Mouse (Mus musculus) left cerebral cortex, postnatal 25 days (tissue): ENCODE measurements at regions not wholly inside any gene's neighbourhood (a gene's known extent, or its start where the extent isn't known, plus 50 kb on each side); places are given as distances from the start of the nearest gene placed in this dataset.
A peak's percentile ranks its signal among the peaks of the same experiment; 100 is the strongest.

ENCODE experiments used
- DNase-seq, 2 experiments: peaks; one replicate each; pipeline ENCODE4 v3.0.0; 2022; ENCODE audit warnings: low spot score in 2 of 2, mixed read lengths in 1 of 2
- intact Hi-C: fragments of 180-260 bp; cut with DNase I; formaldehyde crosslinking; loops from one replicate; pipeline ENCODE4 v1.15.1; 2025

DNA sequence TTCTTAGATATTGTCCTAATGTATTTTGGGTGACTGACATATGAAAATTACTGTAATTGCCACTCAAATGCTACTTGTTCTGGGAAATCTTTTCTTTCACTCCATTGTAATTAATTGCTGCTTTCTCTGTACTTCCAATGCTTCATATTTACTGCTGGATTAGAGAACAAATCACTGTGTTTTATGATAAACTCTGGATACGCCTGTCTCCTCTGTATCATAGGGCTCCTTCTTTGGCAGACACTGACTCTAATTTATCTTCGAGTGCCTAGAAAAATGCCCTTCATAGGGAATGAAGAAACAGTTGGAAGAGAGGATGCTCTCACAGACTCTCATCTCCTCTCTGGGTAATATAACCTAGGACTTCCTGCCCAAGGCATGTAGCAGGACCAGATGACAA is 602.9 kb downstream of the Slc4a3 start:
- intact Hi-C loops, result loop anchor here (10.0 kb wide), 1 partner anchor 336 kb away; no protein-coding TSS in a partner anchor

DNA sequence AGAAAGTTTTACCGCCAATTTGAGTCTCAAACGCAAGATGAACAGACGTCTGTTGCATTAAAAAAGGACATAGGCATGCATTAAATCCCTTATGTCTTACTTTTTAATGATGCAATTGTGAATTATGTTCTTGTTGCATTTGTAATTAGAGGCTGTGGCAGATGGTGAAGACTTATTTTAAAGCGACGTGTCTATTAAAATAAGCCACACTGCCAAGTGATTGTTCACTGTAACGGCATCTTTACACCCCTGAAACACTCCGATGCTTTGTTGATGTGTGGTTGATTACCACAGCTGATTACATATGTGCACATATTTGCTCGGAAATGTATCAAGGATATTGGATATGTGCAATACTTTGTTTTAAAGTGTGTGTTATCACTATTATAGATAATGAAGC is 610.2 kb downstream of the Slc4a3 start:
- intact Hi-C loops, result no loop called here
- DNase-seq, result peak in 1 of 2 experiments; percentile 11

More for the DNA sequence above, 602.9 kb downstream of the Slc4a3 start:
- DNase-seq, result no peak

DNA sequence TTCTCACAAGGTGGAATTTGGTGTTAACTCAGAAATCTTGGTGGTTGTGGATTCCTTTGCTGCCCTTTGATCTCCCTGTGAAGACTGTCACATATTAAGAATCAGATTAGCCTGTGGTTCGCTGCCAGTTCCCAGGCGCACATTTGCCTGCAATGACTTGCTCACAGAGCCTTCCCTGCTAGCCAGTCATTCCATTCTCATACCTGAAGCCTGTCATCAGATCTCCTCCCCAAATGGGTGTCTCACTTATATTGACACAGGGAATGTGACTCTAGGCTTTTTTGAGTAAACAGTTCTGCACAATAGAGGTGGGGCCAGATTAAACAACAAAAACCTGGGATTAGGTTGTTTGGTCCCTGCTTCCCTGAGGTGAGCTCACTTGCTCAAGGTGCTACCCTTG is 621.4 kb downstream of the Slc4a3 start:
- intact Hi-C loops, result no loop called here
- DNase-seq, result no peak

DNA sequence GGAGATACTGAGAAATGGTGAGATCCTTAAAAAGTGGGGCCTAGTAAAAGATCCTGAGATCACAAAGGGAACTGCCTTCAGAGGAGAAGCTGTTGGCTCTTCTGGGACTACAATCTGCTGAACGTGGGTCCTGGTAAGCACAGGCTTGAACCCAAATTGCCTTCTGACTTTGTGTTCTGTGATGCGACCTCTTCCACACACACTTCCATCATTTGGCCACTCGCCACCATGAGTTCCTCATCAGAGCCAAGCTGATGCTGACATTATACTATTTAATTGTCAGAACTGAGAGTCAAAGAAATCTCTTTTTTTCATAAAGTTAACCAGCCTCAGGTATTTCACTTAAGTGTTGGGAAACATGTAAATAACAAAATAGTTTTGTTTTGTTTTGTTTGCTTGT is 635.1 kb downstream of the Slc4a3 start:
- DNase-seq, result no peak
- intact Hi-C loops, result no loop called here

DNA sequence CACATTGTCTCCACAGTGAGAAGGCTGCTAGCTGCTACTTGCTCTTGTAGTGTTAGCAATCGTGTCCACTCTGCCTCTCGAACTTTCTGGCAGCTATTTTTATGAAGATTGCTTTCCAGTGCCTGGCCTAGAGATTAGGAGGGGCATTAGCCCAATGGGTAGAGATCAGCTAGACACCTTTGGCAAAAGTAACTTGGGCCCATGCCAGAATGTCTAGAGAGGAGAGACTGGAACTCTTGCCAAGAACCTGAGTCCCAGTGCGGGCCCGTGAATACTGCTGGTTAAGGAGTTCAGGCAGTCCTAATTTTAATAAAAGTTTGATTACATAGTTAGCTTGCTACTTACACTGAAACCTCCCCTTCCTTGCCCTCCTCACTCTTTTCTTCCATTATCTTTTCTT is 648.8 kb downstream of the Slc4a3 start:
- intact Hi-C loops, result no loop called here
- DNase-seq, result no peak

DNA sequence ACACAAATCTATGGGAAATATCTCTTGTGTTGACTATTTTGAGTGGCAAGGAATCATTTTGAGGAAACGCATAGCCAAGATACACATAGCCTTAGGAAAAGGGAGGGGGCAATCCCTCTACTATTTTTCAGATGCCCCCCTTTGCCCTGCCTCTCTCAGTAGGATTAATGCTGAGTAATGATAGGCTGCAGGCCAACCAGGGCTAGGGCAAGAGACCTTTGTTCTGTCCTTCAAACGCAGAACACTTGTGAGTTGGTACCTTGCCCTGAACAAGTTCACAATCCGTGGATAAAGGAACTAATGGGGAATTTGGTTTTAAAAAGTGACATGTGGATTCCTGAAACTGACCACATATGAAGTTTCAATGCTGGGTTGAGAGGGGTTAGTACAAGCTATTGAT is 651.6 kb downstream of the Slc4a3 start:
- intact Hi-C loops, result no loop called here
- DNase-seq, result no peak

DNA sequence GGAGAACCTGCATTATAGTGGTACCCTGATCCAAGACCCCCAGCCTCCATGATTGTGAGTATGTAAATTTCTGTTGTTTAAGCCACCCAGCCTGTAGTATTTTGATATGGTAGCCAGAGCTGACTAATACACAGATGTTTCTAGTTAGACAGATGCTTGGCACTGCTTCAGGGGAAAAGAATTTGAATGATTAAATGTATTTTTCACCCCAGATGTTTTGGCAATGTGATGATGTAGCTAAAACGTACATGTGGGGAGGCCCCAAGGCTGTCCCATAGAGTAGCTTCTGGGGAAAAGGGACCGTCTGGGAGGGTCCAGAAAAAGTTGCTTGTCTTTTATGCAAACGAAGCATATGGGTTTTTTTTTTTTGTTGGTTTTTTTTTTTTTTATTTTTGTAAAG is 654.8 kb downstream of the Slc4a3 start:
- DNase-seq, result no peak
- intact Hi-C loops, result no loop called here

DNA sequence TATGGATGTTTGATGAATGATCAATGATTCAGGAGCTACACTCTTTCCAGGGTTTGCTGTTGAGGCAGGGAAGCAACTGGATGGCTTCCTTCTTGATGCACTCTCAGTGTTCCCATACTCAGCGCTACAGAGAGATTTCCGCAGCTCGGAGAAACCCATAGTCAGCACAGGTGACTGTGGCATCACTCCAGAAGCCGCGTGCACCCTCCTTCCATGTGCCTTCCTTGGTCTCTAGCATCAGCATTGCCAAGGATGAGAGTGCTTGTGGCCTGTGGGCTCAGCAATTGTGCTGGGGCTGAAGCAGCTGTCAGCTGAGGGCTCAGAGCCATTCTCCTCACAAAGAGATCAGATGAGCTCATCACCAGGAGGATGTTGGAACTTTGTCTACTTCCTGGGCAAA is 666.4 kb downstream of the Slc4a3 start:
- intact Hi-C loops, result no loop called here
- no peak for DNase-seq

DNA sequence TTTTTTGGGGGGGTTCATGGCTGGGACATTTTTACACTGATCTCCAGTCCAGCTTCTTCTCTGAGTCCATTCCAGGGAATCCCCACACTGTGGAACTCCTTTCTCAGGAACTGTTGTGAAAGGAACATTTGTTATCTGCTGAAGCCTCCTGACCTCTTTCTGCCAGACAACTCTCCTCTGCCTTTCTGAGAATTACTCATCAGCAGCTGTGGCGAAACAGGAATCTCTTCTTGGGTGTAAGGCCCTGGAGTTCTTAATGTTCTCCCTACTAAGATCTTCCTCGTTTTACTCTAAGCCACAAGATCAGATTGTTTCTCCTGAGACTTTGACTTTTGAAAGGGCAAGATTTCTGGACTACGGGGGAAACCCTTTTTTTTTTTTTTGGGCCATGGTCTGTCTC is 698.7 kb downstream of the Slc4a3 start:
- intact Hi-C loops, result loop anchor here (10.0 kb wide), 1 partner anchor 1270 kb away; the partner anchor contains the start of gene Epha4
- no peak for DNase-seq

DNA sequence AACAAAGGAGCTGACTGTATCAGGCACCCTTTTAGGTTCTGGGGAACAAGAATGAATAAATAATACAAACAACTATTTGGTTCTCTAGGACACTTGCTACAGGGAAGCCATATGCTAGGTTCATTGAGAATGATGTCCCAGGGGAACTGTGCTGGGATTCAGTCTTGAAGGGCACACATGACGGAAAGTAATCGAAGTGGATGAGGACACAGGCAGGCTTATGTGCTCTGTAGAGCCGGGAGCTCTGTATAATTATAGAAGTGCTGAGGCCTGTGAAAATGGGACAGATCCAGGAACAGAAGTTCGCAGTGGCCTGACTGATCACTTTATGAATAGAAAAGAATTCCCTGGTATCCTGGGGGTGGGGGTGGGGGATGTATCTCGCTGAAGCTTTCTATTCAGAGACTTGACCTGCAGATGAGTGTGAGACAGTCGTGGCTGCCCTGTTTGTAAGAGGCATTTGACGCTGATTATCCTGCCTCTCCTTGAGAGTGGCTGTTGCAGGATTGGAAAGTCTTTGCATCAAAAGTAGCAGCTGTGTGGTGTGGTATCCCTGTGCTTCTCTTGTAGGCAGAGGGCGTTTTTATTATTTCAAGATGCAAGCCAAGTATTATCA is 700.2 kb downstream of the Slc4a3 start:
- intact Hi-C loops, result loop anchor here (10.0 kb wide), 1 partner anchor 1269 kb away; the partner anchor contains the start of gene Epha4
- peak in 1 of 2 experiments; percentile 33 for DNase-seq

DNA sequence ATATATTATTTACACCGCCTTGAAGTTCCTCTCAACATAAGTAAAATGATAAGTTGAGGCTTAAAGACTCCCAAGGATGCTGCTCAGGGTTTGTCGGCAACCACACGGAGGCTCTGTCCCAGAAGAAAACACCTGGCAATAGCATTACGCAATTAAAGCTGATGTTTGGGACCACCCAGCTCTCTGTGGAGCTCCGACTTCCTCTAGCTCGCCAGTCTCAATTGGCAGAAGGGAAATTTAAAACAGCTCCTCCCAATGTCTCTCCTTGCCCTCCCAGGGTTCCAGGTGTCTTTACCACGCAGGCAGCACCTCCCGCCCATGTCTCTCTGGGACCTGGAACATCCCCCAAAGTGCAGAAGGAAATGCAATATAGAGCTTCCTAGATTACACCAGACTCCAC is 701.1 kb downstream of the Slc4a3 start:
- no peak for DNase-seq
- intact Hi-C loops, result loop anchor here (10.0 kb wide), 1 partner anchor 1268 kb away; the partner anchor contains the start of gene Epha4

DNA sequence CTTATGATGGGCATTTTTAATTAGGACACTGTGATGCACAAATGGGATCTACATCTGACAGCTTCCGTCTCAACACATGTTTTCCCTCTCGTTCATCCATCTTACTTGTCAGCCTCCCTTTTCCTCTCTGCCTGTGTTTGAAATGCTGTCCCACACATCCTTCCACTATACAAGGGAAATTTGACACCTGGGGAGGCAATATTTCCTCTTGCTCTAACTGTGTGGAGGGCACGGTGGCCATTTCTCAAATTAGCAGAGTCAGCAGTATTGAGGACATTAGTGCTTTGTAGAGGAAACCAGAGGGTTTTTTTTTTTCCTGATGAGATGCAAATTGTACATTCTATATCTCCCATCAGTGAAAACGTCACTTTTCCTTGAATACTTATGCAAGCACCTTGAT is 712.2 kb downstream of the Slc4a3 start:
- intact Hi-C loops, result no loop called here
- no peak for DNase-seq

DNA sequence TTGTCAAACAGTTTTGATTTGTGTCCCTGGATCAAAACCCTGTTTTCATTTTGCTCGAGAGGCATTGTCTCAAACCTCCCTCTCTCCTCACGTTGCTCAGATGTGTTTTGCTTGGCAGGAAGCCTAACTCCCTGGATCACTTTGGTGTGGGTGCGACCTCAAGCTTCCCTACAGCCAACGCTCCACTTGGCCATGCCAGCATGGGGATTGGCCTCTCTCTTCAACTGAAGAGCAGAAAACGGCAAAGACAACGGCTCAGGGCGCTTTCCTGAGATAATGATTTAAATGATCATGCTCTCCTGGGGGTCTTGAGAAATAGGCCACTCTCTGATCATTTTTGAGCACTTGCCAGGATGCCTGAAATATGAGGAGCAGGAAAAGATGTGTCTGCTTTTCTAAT is 730.1 kb downstream of the Slc4a3 start:
- intact Hi-C loops, result no loop called here
- no peak for DNase-seq

DNA sequence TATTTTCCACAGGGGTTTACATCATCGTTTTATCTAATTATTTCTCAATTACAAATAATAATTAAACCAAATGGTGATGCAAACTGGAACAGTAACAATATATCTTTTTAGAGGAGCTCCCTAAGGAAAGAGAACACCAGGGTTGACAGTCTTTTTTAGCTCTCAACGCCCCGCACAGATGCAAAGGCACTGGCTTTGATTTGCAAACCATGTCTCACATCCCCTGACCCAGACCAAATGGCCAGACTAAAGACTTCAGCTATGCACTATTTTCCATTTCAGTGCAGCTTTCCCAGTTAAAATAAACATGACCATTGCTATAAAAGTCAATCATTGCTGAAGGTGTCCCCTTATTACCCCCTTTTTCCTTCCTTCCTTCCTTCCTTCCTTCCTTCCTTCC is 730.6 kb downstream of the Slc4a3 start:
- DNase-seq, result no peak
- intact Hi-C loops, result no loop called here

DNA sequence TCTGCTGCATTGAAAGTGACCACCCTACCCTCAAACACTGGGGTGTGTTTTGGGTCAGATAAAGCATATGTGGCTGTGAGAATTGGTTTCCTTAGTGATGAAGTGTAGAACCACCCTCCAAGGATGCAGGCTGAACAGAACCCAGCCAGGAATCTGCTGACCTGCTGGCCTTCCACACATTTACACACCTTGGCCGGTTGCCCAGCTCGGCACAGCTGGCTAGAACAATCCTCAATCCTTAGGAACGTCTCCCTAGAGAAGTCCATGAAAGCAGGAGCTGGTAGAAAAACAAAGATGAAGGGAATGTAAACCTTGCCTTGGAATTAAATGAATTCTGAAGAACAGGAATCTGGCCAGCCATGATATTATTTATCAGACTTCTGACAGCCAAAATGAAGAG is 737.3 kb downstream of the Slc4a3 start:
- intact Hi-C loops, result no loop called here
- no peak for DNase-seq

DNA sequence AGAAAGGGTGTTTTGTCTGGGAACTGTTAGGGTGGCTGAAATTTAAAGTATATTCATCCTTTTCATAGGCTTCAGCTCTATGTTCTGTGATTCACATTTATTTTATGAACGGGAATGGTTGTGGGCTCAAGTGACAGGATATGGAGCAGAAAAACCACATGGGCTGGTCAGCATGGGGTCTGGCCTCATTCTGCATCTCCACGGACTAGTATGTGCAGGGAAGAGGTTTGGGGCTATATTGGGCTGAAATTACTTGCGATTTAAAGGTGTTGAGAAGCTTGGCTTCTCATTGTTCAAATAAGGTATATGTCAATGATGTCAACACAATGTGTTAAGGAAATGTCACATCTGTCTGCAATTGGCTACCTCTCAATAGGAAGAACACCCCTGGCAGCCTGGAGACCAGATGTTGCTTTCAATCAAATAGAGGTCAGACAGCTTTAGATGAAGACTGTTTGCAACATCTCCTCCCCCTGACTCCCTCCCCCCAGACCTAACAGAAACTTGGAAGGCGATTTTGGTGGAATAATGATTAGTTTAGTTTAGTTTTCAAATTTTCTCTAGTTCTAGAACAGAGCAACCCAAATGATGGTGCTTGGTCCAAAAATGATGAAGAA is 777.0 kb downstream of the Slc4a3 start:
- intact Hi-C loops, result no loop called here
- DNase-seq, result no peak

DNA sequence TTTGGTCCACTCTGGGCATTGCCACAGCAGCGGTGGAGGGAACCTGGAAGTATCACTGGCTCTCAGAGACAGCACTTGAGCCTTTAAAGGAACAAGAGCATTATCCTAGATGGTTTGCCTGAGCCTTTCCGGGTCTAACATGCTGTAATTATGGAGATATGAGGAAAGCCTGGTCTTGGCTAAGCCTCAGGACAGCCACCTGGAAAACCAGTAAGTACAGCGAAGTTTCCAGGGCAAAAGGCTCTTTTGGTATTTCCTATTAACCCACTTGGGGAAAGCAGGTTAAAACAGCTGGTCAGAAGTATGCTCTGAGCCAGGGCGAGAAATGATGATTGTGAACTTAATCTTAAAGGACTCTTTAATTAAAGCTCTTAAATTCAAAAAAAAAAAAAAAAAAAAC is 777.5 kb downstream of the Slc4a3 start:
- intact Hi-C loops, result no loop called here

DNA sequence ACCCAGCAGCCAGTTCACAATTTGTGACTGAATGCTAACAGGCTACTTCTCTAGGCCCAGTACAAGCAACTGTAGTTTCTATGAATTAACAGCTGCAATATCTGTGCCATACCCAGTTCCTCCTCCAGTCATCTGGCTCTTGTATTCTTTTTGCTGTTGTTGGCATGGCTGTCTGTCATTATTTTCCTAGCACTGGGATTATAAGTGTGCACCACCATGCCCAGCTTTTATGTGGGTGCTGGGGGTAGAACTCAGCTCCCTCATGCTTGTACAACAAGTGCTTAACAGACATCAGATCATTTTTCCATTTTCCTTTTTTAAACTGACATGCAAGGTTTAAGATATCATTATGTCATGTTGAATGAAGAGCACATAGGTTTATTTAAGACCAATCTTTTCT is 789.9 kb downstream of the Slc4a3 start:
- intact Hi-C loops, result no loop called here
- DNase-seq, result no peak

More for the DNA sequence above, 777.5 kb downstream of the Slc4a3 start:
- no peak for DNase-seq

DNA sequence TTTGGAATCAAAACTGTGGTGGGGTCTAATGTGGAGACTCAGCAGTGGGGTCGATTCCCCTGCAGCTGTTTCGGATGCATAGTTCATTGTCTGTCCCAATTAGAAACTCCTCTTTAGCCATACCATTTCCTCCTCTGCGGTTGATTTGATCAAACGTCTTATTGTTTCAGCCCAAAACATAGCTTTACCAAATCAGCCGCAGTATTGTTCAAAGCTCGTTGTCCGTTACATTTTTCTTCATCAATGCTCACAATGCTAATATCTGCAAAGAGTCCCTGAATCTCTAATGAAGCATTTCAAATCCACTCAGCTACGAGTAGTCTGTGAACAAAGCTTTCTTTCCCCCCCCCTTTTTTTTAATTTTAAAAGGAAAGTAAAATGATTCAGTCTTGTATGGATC is 816.0 kb downstream of the Slc4a3 start:
- DNase-seq, result no peak
- intact Hi-C loops, result no loop called here

DNA sequence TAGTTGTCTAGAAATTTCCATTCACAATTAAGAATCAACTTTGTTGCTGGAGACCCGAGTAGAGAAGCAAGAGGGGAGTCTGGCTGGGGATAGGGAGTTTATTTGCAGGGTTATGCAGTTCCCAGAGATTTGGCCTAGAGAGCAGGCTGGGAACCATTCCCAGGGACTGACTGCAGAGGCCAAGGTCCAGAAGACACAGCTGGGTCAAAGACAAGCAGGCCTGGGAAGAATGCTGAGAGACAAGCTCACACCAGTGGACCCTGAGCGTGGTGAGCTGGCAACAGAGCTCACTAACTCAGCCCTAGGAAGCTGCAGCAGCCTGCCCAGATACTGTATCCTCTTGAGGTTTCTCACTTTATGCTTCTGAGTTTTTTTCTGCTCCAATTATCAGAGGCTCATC is 827.9 kb downstream of the Slc4a3 start:
- intact Hi-C loops, result no loop called here
- no peak for DNase-seq

DNA sequence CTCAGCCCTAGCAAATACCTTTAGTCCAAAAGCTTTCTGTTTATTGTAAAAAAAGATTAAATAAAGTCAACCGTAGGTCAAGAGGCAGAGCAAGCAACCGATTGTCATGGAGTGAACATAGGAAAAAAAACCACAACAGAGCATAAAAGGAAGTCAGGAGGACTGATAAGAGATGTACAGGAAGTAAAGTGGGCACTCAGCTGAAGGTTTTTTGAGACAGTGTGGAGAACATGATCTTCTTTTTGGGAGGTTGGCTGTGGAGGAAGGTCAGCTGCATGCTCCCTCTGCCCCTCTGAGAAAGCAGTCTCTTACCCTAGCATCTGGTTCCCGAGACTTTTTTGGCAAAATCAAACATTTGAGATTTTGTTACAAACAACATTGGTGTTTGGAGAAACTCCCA is 832.1 kb downstream of the Slc4a3 start:
- intact Hi-C loops, result no loop called here
- DNase-seq, result no peak

DNA sequence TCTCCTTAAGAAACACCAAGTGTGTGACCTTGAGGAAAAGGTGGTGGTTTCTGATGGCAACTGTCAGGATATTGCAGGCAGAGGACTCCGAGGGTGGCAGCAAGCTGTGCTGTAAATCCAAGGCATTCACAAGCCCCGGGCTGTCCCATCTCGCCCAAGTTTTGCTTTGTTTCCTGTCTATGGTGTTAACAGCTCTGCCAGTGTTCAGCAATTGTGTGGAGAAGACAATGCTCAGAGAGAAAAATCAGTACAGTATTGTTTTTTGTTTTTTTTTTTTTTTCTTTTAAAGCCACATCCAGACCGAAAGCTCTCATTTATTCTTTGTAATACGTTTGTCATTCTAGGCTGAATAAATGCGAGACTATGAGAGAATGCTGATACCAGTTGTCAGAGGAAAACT is 846.5 kb downstream of the Slc4a3 start:
- intact Hi-C loops, result no loop called here
- no peak for DNase-seq
